Mouse (Mus musculus): Measurements from ENCODE around the gene Ntrk2. TPM values are rescaled to one million over a fixed set of nuclear protein-coding genes. Genes with fewer than 3 reads are reported as not detected.
"Not testable (repeated sequence)": the region's sequence is repeated elsewhere in the genome, so short reads cannot be mapped to it uniquely, and the experiment has no call there.

Ntrk2 gene
- total and polyA plus RNA-seq, 2 experiments: 0.55 to 1.5 TPM

DNA sequence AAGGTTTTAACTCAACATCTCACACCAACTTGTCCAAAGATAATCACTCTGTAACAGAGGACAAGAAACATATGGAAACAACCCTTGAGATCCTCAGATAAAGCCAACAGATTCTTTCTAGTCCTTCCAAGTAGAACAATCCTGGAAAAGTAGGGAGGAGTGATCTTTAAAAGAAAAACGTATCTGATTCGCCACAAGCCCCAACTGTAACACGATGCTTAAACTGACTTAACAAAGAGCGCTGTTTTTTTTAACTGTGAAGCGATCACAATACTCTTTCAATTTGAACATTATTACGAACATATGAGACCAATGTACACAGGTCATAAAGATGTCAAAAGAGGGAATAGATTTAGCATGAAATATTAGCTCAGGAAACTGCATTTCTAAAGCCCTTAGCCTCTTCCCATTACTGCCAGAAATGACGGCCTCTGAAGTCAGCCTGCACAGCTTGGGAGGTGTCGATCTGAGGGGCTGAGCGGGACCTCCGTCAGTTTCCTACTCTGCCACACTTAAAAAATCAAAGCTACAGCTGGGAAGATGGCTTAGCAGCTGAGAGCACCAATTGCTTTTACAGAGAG is 289.5 kb downstream of the Ntrk2 start:
- H3K79me2 ChIP-seq (ENCODE audit: control insufficient read depth, insufficient read depth, low read length): no peaks in the 10 kb centered on the region
- no peaks in the 10 kb centered on the region for H3K27me3 ChIP-seq (ENCODE audit: control insufficient read depth, insufficient read depth, low read length)
- H3K36me3 ChIP-seq (ENCODE audit: control insufficient read depth, insufficient read depth, low read length): no peaks in the 10 kb centered on the region
- no peak for TF ChIP-seq POLR2A (IDR thresholded peaks at IDR 0.05; ENCODE audit: extremely low read depth, insufficient read depth, low read length)
- no peak for TF ChIP-seq CTCF (IDR thresholded peaks at IDR 0.05; ENCODE audit: low read depth, low read length)
- no peak for DNase-seq (ENCODE audit: extremely low read depth, low read depth, low spot score)
- no peaks in the 10 kb centered on the region for H3K4me1 ChIP-seq (ENCODE audit: control insufficient read depth, insufficient read depth, low read length)
- 66% methylated on average over 10 of the region's 10 CpGs for WGBS
- H3K4me3 ChIP-seq (ENCODE audit: insufficient read depth, low read depth, low read length): no peak overlapping the region
- no peak overlapping the region for H3K9ac ChIP-seq (ENCODE audit: low read depth, low read length)
- no peak overlapping the region for H3K27ac ChIP-seq (replicated peaks; ENCODE audit: insufficient read depth, low read depth, low read length)

DNA sequence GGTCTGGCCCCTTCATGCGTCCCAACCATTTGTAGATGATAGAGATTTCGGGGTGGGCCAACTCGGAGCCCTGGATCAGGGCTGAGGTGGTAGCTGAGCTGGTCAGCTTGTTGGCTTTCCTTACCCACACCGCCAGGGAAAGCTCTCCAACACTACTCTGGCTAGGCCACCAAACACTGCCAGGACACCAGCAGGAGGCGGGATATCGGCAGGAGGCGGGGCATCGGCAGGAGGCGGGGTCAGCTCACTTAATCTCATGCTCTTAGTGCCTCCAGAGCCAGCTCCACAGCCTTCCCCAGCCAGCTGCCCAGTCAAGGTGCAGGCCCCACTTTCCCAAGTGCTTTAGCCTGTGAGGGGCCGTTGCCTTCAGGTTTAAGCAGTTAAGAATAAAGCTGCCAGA is 293.7 kb downstream of the Ntrk2 start:
- 46% methylated on average over 10 of the region's 10 CpGs for WGBS
- TF ChIP-seq POLR2A (IDR thresholded peaks at IDR 0.05; ENCODE audit: extremely low read depth, insufficient read depth, low read length): no peak
- TF ChIP-seq CTCF (IDR thresholded peaks at IDR 0.05; ENCODE audit: low read depth, low read length): no peak
- Histone ChIP-seq H3K27ac (replicated peaks; ENCODE audit: insufficient read depth, low read depth, low read length) (no peak overlapping the region), H3K36me3 (ENCODE audit: control insufficient read depth, insufficient read depth, low read length) (no peaks in the 10 kb centered on the region), H3K4me1 (ENCODE audit: control insufficient read depth, insufficient read depth, low read length) (no peaks in the 10 kb centered on the region), H3K4me3 (ENCODE audit: insufficient read depth, low read depth, low read length) (no peak overlapping the region), H3K9ac (ENCODE audit: low read depth, low read length) (no peak overlapping the region), H3K27me3 (ENCODE audit: control insufficient read depth, insufficient read depth, low read length) (no peaks in the 10 kb centered on the region), H3K79me2 (ENCODE audit: control insufficient read depth, insufficient read depth, low read length) (no peaks in the 10 kb centered on the region)
- no peak for DNase-seq (ENCODE audit: extremely low read depth, low read depth, low spot score)

GRCm38 (mm10) chr13:59107791-59108190 is 301.4 kb downstream of the Ntrk2 start:
- not testable (repeated sequence) for H3K36me3 ChIP-seq (ENCODE audit: control insufficient read depth, insufficient read depth, low read length); DNase-seq (ENCODE audit: extremely low read depth, low read depth, low spot score); H3K27ac ChIP-seq (replicated peaks; ENCODE audit: insufficient read depth, low read depth, low read length); H3K4me3 ChIP-seq (ENCODE audit: insufficient read depth, low read depth, low read length); H3K9ac ChIP-seq (ENCODE audit: low read depth, low read length); H3K27me3 ChIP-seq (ENCODE audit: control insufficient read depth, insufficient read depth, low read length); H3K79me2 ChIP-seq (ENCODE audit: control insufficient read depth, insufficient read depth, low read length); H3K4me1 ChIP-seq (ENCODE audit: control insufficient read depth, insufficient read depth, low read length)
- WGBS: 84% methylated on average over 10 of the region's 10 CpGs

- H3K79me2 ChIP-seq (ENCODE audit: control insufficient read depth, insufficient read depth, low read length): no peaks in the 10 kb centered on the region
- H3K36me3 ChIP-seq (ENCODE audit: control insufficient read depth, insufficient read depth, low read length): no peaks in the 10 kb centered on the region
- no peaks in the 10 kb centered on the region for H3K27me3 ChIP-seq (ENCODE audit: control insufficient read depth, insufficient read depth, low read length)
- H3K9ac ChIP-seq (ENCODE audit: low read depth, low read length): no peak overlapping the region
- H3K27ac ChIP-seq (replicated peaks; ENCODE audit: insufficient read depth, low read depth, low read length): no peak overlapping the region
- DNase-seq (ENCODE audit: extremely low read depth, low read depth, low spot score): no peak
- 92% methylated on average over 5 of the region's 5 CpGs for WGBS
- no peaks in the 10 kb centered on the region for H3K4me1 ChIP-seq (ENCODE audit: control insufficient read depth, insufficient read depth, low read length)
- H3K4me3 ChIP-seq (ENCODE audit: insufficient read depth, low read depth, low read length): no peak overlapping the region
- no peak for TF ChIP-seq POLR2A (IDR thresholded peaks at IDR 0.05; ENCODE audit: extremely low read depth, insufficient read depth, low read length)
These were observed 303.7 kb downstream of the Ntrk2 start for GRCm38 (mm10) chr13:59110107-59110506.

DNA sequence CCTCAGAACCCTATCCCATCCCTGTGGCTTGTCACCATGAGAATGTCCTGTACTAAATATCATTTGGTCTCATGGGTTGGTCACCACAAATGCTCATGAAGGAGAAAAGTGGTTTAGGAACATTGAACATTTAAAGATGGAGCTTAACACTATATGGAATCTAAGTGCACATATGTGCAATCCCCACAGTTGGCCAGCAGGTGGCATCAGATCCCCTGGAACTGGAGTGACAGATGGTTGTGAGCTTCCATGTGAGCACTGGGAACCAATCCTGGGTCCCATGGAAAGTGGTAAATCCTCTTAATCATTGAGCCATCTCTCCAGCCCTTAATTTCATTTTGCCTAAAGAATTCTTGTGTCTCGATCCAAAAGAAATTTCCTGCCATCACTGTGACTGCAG is 308.3 kb downstream of the Ntrk2 start:
- 100% methylated on average over 1 of the region's 1 CpGs for WGBS
- Histone ChIP-seq H3K27me3 (ENCODE audit: control insufficient read depth, insufficient read depth, low read length) (no peaks in the 10 kb centered on the region), H3K9ac (ENCODE audit: low read depth, low read length) (no peak overlapping the region), H3K27ac (replicated peaks; ENCODE audit: insufficient read depth, low read depth, low read length) (no peak overlapping the region), H3K4me1 (ENCODE audit: control insufficient read depth, insufficient read depth, low read length) (no peaks in the 10 kb centered on the region), H3K36me3 (ENCODE audit: control insufficient read depth, insufficient read depth, low read length) (no peaks in the 10 kb centered on the region), H3K4me3 (ENCODE audit: insufficient read depth, low read depth, low read length) (no peak overlapping the region), H3K79me2 (ENCODE audit: control insufficient read depth, insufficient read depth, low read length) (no peaks in the 10 kb centered on the region)
- DNase-seq (ENCODE audit: extremely low read depth, low read depth, low spot score): no peak
- no peak for TF ChIP-seq POLR2A (IDR thresholded peaks at IDR 0.05; ENCODE audit: extremely low read depth, insufficient read depth, low read length)
- peak; percentile 10; the same call in 1 of the 2 replicates for TF ChIP-seq CTCF (IDR thresholded peaks at IDR 0.05; ENCODE audit: low read depth, low read length)

GRCm38 (mm10) chr13:59115551-59115950 is 309.2 kb downstream of the Ntrk2 start:
- H3K79me2 ChIP-seq (ENCODE audit: control insufficient read depth, insufficient read depth, low read length): no peaks in the 10 kb centered on the region
- no peak overlapping the region for H3K4me3 ChIP-seq (ENCODE audit: insufficient read depth, low read depth, low read length)
- no peaks in the 10 kb centered on the region for H3K36me3 ChIP-seq (ENCODE audit: control insufficient read depth, insufficient read depth, low read length)
- H3K27ac ChIP-seq (replicated peaks; ENCODE audit: insufficient read depth, low read depth, low read length): no peak overlapping the region
- H3K27me3 ChIP-seq (ENCODE audit: control insufficient read depth, insufficient read depth, low read length): no peaks in the 10 kb centered on the region
- no peak for TF ChIP-seq CTCF (IDR thresholded peaks at IDR 0.05; ENCODE audit: low read depth, low read length)
- TF ChIP-seq POLR2A (IDR thresholded peaks at IDR 0.05; ENCODE audit: extremely low read depth, insufficient read depth, low read length): no peak
- WGBS: 31% methylated on average over 14 of the region's 14 CpGs
- H3K9ac ChIP-seq (ENCODE audit: low read depth, low read length): no peak overlapping the region
- H3K4me1 ChIP-seq (ENCODE audit: control insufficient read depth, insufficient read depth, low read length): no peaks in the 10 kb centered on the region
- peak; percentile 91 for DNase-seq (ENCODE audit: extremely low read depth, low read depth, low spot score)
